Mouse (Mus musculus) G1E-ER4 (cell line): ENCODE results near the gene Rnf214. TPM values are rescaled to one million over a fixed set of nuclear protein-coding genes. Genes with fewer than 3 reads are reported as not detected.

Experiments used
- GATA1 ChIP-seq: IDR thresholded peaks from one replicate; pipeline ENCODE4 v1.8.0; 2012; ENCODE audit warnings: low read length, inconsistent platforms
- polyA plus RNA-seq: library from polyadenylated mRNA; stranded (reverse); fragments of >175 nt; gene quantifications from 2 replicates; pipeline ENCODE4 v1.2.3, GENCODE M21; 2012

The Rnf214 gene
- polyA plus RNA-seq, 1 experiment: 11.7 TPM

GRCm38 (mm10) chr9:45905196-45905595, 1.5 kb downstream of the Rnf214 start:
- TF ChIP-seq GATA1: no peak

- no peak for TF ChIP-seq GATA1
These were observed 13.0 kb downstream of the Rnf214 start for GRCm38 (mm10) chr9:45893681-45894080.

- no peak for TF ChIP-seq GATA1
These were observed 28.8 kb downstream of the Rnf214 start for GRCm38 (mm10) chr9:45877928-45878327.

GRCm38 (mm10) chr9:45870265-45870664, 36.4 kb downstream of the Rnf214 start:
- TF ChIP-seq GATA1: no peak

- no peak for TF ChIP-seq GATA1
These were observed 37.5 kb downstream of the Rnf214 start for GRCm38 (mm10) chr9:45869181-45869580.

- no peak for TF ChIP-seq GATA1
These were observed 44.9 kb downstream of the Rnf214 start for GRCm38 (mm10) chr9:45861813-45862212.

- no peak for TF ChIP-seq GATA1
These were observed 47.3 kb downstream of the Rnf214 start for GRCm38 (mm10) chr9:45859364-45859763.

- TF ChIP-seq GATA1: no peak
These were observed 52.6 kb downstream of the Rnf214 start for GRCm38 (mm10) chr9:45854136-45854535.

GRCm38 (mm10) chr9:45853695-45854094, 53.0 kb downstream of the Rnf214 start:
- TF ChIP-seq GATA1: no peak

- TF ChIP-seq GATA1: no peak
These were observed 54.9 kb downstream of the Rnf214 start for GRCm38 (mm10) chr9:45851776-45852175.

GRCm38 (mm10) chr9:45851330-45851729, 55.4 kb downstream of the Rnf214 start:
- no peak for TF ChIP-seq GATA1

- TF ChIP-seq GATA1: no peak
These were observed 56.1 kb downstream of the Rnf214 start for GRCm38 (mm10) chr9:45850528-45851155.

GRCm38 (mm10) chr9:45849528-45850408, 56.9 kb downstream of the Rnf214 start:
- no peak for TF ChIP-seq GATA1

GRCm38 (mm10) chr9:45846891-45847460, 59.7 kb downstream of the Rnf214 start:
- no peak for TF ChIP-seq GATA1

GRCm38 (mm10) chr9:45845541-45845940, 61.2 kb downstream of the Rnf214 start:
- no peak for TF ChIP-seq GATA1

GRCm38 (mm10) chr9:45843780-45844179, 62.9 kb downstream of the Rnf214 start:
- TF ChIP-seq GATA1: no peak
